Mouse (Mus musculus): ENCODE measurements around the gene Syt5. TPM values are rescaled to one million over a fixed set of nuclear protein-coding genes. Genes with fewer than 3 reads are reported as not detected.
A peak's percentile ranks its signal among the peaks of the same experiment; 100 is the strongest.
"Not testable (repeated sequence)": the region's sequence is repeated elsewhere in the genome, so short reads cannot be mapped to it uniquely, and the experiment has no call there.

Syt5 gene
- polyA plus RNA-seq, 1 experiment from 2014 or later: 5.5 TPM

GRCm38 (mm10) chr7:4526341-4527301 is 20.7 kb downstream of the Syt5 start:
- 21% methylated on average over 40 of the region's 40 CpGs for WGBS
- peak overlapping the region; percentile 48 for H3K4me3 ChIP-seq (ENCODE audit: low read length)
- H3K9ac ChIP-seq (ENCODE audit: low read length): peak overlapping the region; percentile 71
- peak overlapping the region; percentile 75 for H3K4me2 ChIP-seq (ENCODE audit: low read depth, low read length)
- no peaks in the 10 kb centered on the region for H3K36me3 ChIP-seq (ENCODE audit: control insufficient read depth, insufficient read depth, low read length)
- peak overlapping the region; percentile 37 for H3K27ac ChIP-seq (ENCODE audit: low read length)
- H3K27me3 ChIP-seq (ENCODE audit: control insufficient read depth, insufficient read depth, low read depth, low read length): no peaks in the 10 kb centered on the region; the same call in 1 of the 2 replicates
- peak; percentile 94 for ATAC-seq (ENCODE audit: low read depth)
- H3K9me3 ChIP-seq (ENCODE audit: control insufficient read depth, low read length): no peaks in the 10 kb centered on the region; the same call in 1 of the 2 replicates
- H3K4me1 ChIP-seq (replicated peaks; ENCODE audit: control insufficient read depth, insufficient read depth, low read length): peaks cover 6% of the 10 kb centered on the region

DNA sequence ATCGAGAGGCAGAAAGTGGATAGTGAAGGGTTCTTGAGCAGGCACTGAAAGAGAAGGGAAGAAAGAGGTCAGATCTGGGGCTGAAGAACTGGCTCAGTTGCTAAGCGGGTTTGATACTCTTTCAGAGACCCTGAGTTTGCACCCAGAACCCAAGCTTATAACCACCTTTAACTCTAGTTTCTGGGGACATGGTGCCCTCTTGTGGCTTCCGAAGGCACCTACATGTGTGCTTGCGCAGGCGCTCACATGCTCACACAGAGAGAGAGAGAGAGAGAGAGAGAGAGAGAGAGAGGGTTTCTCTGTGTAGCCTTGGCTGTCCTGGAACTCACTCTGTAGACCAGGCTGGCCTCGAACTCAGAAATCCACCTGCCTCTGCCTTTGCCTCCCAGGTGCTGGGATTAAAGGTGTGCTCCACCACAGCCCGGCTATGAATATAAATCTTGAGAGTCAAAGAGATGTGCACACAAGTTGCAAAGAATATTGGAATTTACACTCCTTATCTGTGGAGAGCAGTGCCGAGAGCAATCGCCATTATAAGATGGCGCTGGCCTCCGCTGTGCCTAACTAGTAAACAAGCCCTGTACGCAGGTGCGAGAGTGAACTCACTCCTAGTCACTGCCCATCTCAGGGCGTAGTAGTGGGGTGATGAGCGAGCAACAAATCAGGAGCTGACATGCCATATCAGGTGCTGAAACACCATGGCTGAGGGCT is 23.0 kb downstream of the Syt5 start, which contains the start of gene Tnni3:
Tnni3 (minus strand) TSS at position 18 of the 711 bp plus-strand sequence.
- WGBS: 59% methylated on average over 15 of the region's 15 CpGs
- peak; percentile 19; the same call in 1 of the 2 replicates for ATAC-seq (ENCODE audit: low read depth)
- H3K9me3 ChIP-seq (ENCODE audit: control insufficient read depth, low read length); H3K27me3 ChIP-seq (ENCODE audit: control insufficient read depth, insufficient read depth, low read depth, low read length); H3K27ac ChIP-seq (ENCODE audit: low read length); H3K9ac ChIP-seq (ENCODE audit: low read length); H3K36me3 ChIP-seq (ENCODE audit: control insufficient read depth, insufficient read depth, low read length); H3K4me2 ChIP-seq (ENCODE audit: low read depth, low read length); H3K4me3 ChIP-seq (ENCODE audit: low read length): not testable (repeated sequence)
- peaks cover 11% of the 10 kb centered on the region for H3K4me1 ChIP-seq (replicated peaks; ENCODE audit: control insufficient read depth, insufficient read depth, low read length)

GRCm38 (mm10) chr7:4523205-4524130 is 23.9 kb downstream of the Syt5 start:
- no peak overlapping the region for H3K27ac ChIP-seq (ENCODE audit: low read length)
- 83% methylated on average over 33 of the region's 33 CpGs for WGBS
- no peak overlapping the region; the same call in 1 of the 2 replicates for H3K9ac ChIP-seq (ENCODE audit: low read length)
- no peak for ATAC-seq (ENCODE audit: low read depth)
- peaks cover 4% of the 10 kb centered on the region for H3K27me3 ChIP-seq (ENCODE audit: control insufficient read depth, insufficient read depth, low read depth, low read length)
- H3K36me3 ChIP-seq (ENCODE audit: control insufficient read depth, insufficient read depth, low read length): no peaks in the 10 kb centered on the region
- no peak overlapping the region for H3K4me2 ChIP-seq (ENCODE audit: low read depth, low read length)
- peaks cover 11% of the 10 kb centered on the region for H3K4me1 ChIP-seq (replicated peaks; ENCODE audit: control insufficient read depth, insufficient read depth, low read length)
- H3K9me3 ChIP-seq (ENCODE audit: control insufficient read depth, low read length): no peaks in the 10 kb centered on the region; the same call in 1 of the 2 replicates
- no peak overlapping the region for H3K4me3 ChIP-seq (ENCODE audit: low read length)

GRCm38 (mm10) chr7:4522292-4522691 is 25.0 kb downstream of the Syt5 start:
- no peak for ATAC-seq (ENCODE audit: low read depth)
- Histone ChIP-seq H3K36me3 (ENCODE audit: control insufficient read depth, insufficient read depth, low read length) (no peaks in the 10 kb centered on the region), H3K27me3 (ENCODE audit: control insufficient read depth, insufficient read depth, low read depth, low read length) (peaks cover 4% of the 10 kb centered on the region), H3K9me3 (ENCODE audit: control insufficient read depth, low read length) (no peaks in the 10 kb centered on the region; the same call in 1 of the 2 replicates), H3K9ac (ENCODE audit: low read length) (no peak overlapping the region), H3K4me3 (ENCODE audit: low read length) (no peak overlapping the region), H3K4me1 (replicated peaks; ENCODE audit: control insufficient read depth, insufficient read depth, low read length) (peaks cover 11% of the 10 kb centered on the region), H3K4me2 (ENCODE audit: low read depth, low read length) (no peak overlapping the region), H3K27ac (ENCODE audit: low read length) (no peak overlapping the region)
- 60% methylated on average over 6 of the region's 6 CpGs for WGBS

GRCm38 (mm10) chr7:4521231-4522003 is 25.9 kb downstream of the Syt5 start:
- peak overlapping the region; percentile 51; the same call in 1 of the 2 replicates for H3K9ac ChIP-seq (ENCODE audit: low read length)
- 27% methylated on average over 30 of the region's 32 CpGs for WGBS
- no peaks in the 10 kb centered on the region for H3K36me3 ChIP-seq (ENCODE audit: control insufficient read depth, insufficient read depth, low read length)
- H3K27me3 ChIP-seq (ENCODE audit: control insufficient read depth, insufficient read depth, low read depth, low read length): peaks cover 4% of the 10 kb centered on the region
- H3K4me3 ChIP-seq (ENCODE audit: low read length): peak overlapping the region; percentile 30
- peak overlapping the region; percentile 59 for H3K4me2 ChIP-seq (ENCODE audit: low read depth, low read length)
- no peak overlapping the region for H3K27ac ChIP-seq (ENCODE audit: low read length)
- peak; percentile 7; the same call in 1 of the 2 replicates for ATAC-seq (ENCODE audit: low read depth)
- H3K4me1 ChIP-seq (replicated peaks; ENCODE audit: control insufficient read depth, insufficient read depth, low read length): peaks cover 6% of the 10 kb centered on the region
- no peaks in the 10 kb centered on the region; the same call in 1 of the 2 replicates for H3K9me3 ChIP-seq (ENCODE audit: control insufficient read depth, low read length)

DNA sequence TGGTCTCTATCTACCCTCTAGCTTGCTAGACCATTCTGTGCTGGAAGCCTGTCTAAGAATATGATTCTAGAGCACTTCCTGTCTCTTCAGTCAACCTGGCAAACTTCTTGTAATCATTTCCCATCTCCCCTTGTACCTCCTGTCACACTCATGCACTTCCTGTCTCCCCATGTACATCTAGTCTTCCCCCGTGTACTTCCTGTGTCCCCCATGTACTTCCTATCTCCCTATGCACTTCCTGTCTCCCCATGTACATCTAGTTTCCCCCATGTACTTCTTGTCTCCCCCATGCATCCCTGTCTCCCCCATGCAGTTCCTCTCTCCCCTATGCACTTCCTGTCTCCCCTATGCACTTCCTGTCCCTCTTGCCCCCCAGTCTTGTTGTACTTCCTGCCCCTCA is 28.9 kb downstream of the Syt5 start:
- no peak overlapping the region for H3K9ac ChIP-seq (ENCODE audit: low read length)
- peaks cover 13% of the 10 kb centered on the region for H3K4me1 ChIP-seq (replicated peaks; ENCODE audit: control insufficient read depth, insufficient read depth, low read length)
- no peaks in the 10 kb centered on the region for H3K36me3 ChIP-seq (ENCODE audit: control insufficient read depth, insufficient read depth, low read length)
- peaks cover 4% of the 10 kb centered on the region for H3K27me3 ChIP-seq (ENCODE audit: control insufficient read depth, insufficient read depth, low read depth, low read length)
- no peak overlapping the region for H3K4me2 ChIP-seq (ENCODE audit: low read depth, low read length)
- no peak overlapping the region for H3K4me3 ChIP-seq (ENCODE audit: low read length)
- H3K9me3 ChIP-seq (ENCODE audit: control insufficient read depth, low read length): no peaks in the 10 kb centered on the region; the same call in 1 of the 2 replicates
- 48% methylated on average over 1 of the region's 1 CpGs for WGBS
- no peak overlapping the region for H3K27ac ChIP-seq (ENCODE audit: low read length)
- no peak for ATAC-seq (ENCODE audit: low read depth)

GRCm38 (mm10) chr7:4516332-4517050 is 30.9 kb downstream of the Syt5 start, which contains the start of gene Tnnt1:
Gene Tnnt1, minus strand, starts transcription at chr7:4516382.
- 0 out of 2 replicates have a peak, but pooled peaks have one; percentile 13 for ATAC-seq (ENCODE audit: low read depth)
- H3K36me3 ChIP-seq (ENCODE audit: control insufficient read depth, insufficient read depth, low read length): no peaks in the 10 kb centered on the region
- peaks cover 20% of the 10 kb centered on the region for H3K4me1 ChIP-seq (replicated peaks; ENCODE audit: control insufficient read depth, insufficient read depth, low read length)
- H3K9ac ChIP-seq (ENCODE audit: low read length): no peak within 1 kb of the TSS; the same call in 1 of the 2 replicates
- no peak within 1 kb of the TSS for H3K4me3 ChIP-seq (ENCODE audit: low read length)
- 32% methylated on average over 3 of the region's 4 CpGs for WGBS
- no peaks in the 10 kb centered on the region for H3K9me3 ChIP-seq (ENCODE audit: control insufficient read depth, low read length)
- peaks cover 4% of the 10 kb centered on the region for H3K27me3 ChIP-seq (ENCODE audit: control insufficient read depth, insufficient read depth, low read depth, low read length)
- H3K4me2 ChIP-seq (ENCODE audit: low read depth, low read length): no peak within 1 kb of the TSS
- no peak within 1 kb of the TSS for H3K27ac ChIP-seq (ENCODE audit: low read length)
